Mouse (Mus musculus) CH12.LX (cell line): Measurements from ENCODE around the gene Lrrc1.
A peak's percentile ranks its signal among the peaks of the same experiment; 100 is the strongest.

Source experiments
- EP300 ChIP-seq: IDR thresholded peaks from 2 replicates; pipeline ENCODE4 v1.6.1; 2011; ENCODE audit warnings: low read length, improper control_type of control experiment
- POLR2A ChIP-seq: IDR thresholded peaks from 2 replicates; pipeline ENCODE4 v1.6.1; 2011; ENCODE audit warnings: low read depth, mild to moderate bottlenecking, improper control_type of control experiment, low read length

DNA sequence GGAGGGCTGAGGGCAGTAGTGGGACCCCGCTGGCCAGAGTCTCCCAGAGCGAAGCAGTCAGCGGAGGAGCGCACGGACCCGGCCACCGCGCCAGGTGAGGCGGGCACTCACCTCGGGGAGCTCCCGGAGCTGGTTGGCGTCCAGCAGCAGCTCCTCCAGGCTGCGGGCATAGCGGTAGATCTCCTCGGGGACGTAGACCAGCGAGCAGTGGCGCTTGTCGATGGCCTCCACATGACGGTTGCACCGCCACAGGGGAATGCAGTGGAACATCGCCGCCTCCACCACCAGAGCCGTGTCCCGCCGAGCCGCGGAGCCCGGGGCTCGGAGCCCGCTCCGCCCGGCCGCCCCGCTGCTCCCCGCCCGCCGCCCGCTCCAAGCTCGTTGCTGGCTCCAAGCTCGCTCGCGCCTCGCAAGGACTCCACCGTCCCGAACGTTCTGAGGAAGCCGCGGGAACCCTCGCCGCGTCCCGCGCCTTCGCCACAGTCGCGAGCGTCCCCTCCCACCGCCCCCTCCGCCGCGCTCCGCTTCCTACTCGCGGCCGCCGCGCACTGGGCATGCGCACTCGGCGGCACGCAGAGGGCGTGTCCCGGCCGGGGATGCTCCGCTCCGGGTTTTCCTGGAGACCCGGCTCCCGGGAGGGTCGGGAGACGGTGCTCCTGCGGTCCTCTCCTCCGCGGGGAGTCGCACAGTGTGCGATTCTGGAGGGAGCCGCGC lies at the start of gene Lrrc1:
- TF ChIP-seq POLR2A (peak; percentile 96), EP300 (no peak; the same call in 1 of the 2 replicates)
